Mouse (Mus musculus): ENCODE results near the gene Guf1.

GRCm38 (mm10) chr5:69541680-69542079 is 15.0 kb upstream of the Guf1 start:
- TF ChIP-seq CTCF (IDR thresholded peaks at IDR 0.05; ENCODE audit: borderline replicate concordance, control insufficient read depth, extremely low read depth, insufficient read depth, low read length, poor library complexity) = no peak
- no peak for TF ChIP-seq POLR2A (IDR thresholded peaks at IDR 0.05; ENCODE audit: control insufficient read depth, extremely low read depth, insufficient read depth, low read length, poor library complexity)
